Mouse (Mus musculus) brain, embryonic 18.5 days (tissue): Measurements from ENCODE around the gene Olfr744.
"Not testable (repeated sequence)": the region's sequence is repeated elsewhere in the genome, so short reads cannot be mapped to it uniquely, and the experiment has no call there.

Source experiments
- DNase-seq: peaks from one replicate; pipeline ENCODE4 v3.0.0-alpha.2; 2012; ENCODE audit warnings: low read depth, low spot score

The Olfr744 gene

GRCm38 (mm10) chr14:50614579-50614978, at the start of gene Olfr744:
Gene Olfr744 (plus strand): TSS chr14:50614879.
- no peak for DNase-seq

- not testable (repeated sequence) for DNase-seq
These were observed 41.6 kb upstream of the Olfr744 start for GRCm38 (mm10) chr14:50573056-50573455.

- no peak for DNase-seq
These were observed 24.4 kb downstream of the Olfr744 start, which contains the start of gene Olfr745 for GRCm38 (mm10) chr14:50639088-50639487. Gene Olfr745 (plus strand): TSS chr14:50639388.

- DNase-seq: no peak
These were observed 32.1 kb downstream of the Olfr744 start, which contains the start of gene Olfr746 for GRCm38 (mm10) chr14:50646783-50647182. Gene Olfr746 (plus strand): TSS chr14:50647083.
